Mouse (Mus musculus): Measurements from ENCODE around the gene Echs1.
A peak's percentile ranks its signal among the peaks of the same experiment; 100 is the strongest.

DNA sequence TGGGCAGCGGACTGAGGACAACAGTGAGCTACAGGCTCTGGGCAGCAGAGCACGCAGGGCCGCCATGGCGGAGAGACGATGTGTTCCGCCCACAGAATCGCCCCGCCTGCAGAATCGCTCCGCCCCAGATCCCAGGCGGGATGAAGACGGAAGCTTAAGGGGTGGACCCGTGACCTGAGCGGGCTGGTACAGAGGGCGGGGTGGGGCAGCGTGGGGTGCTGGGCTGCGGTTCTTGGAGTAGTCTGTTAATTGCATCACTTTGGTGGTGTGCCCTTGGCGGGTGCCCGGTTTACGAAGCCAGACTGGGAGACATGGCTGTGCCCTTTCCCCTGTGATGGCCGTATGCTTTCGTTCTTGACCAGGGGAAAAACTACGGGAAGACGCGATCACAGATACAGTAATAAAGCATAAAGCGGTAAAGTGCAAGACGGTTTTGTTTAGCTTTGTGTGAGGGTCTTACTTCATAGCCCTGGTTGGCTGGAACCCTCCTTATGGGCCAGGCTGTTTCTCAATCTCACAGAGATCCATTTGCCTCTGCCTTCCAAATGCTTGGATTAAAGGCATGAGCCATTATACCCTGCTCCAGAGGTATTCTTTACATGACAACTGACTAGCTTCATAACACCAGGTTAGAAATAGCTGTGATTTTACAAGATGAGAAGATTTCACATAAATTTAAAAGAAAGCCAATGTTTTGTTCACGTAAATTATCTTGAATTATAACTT is at the start of gene Echs1:
- TF ChIP-seq POLR2A (IDR thresholded peaks at IDR 0.05; ENCODE audit: borderline replicate concordance, extremely low read depth, insufficient read depth, insufficient read length, poor library complexity, severe bottlenecking) (peak; percentile 76; the same call in 1 of the 2 replicates), CTCF (IDR thresholded peaks at IDR 0.05; ENCODE audit: borderline replicate concordance, extremely low read depth, insufficient read depth, insufficient read length) (no peak)

Data from brain, embryonic 14.5 days (tissue).